Mouse (Mus musculus): Measurements from ENCODE around the gene Gm9958. TPM values are rescaled to one million over a fixed set of nuclear protein-coding genes. Genes with fewer than 3 reads are reported as not detected.

The Gm9958 gene
- 1.3 TPM for polyA plus RNA-seq (2017; shearing (Covaris generic))

DNA sequence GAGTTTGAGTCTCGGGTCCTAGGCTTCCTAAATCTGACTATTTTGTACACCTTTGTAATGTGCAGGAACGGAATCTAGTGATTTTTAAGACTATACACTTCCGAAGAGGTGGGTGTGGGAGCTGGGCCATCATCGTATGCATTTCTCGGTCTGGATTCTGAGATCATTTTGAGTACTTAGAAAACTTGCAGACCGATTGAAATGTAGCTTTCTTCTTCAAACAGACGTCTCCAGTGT is at the start of gene Gm9958:
Gene Gm9958 (plus strand): TSS at position 138 of the 237 bp plus-strand sequence.

GRCm38 (mm10) chr5:90366121-90367066 is 610 bp upstream of the Gm9958 start, which contains the start of gene Ankrd17:
Gene Ankrd17, minus strand, starts transcription at chr5:90366577.

Other genes starting within 250 kb of the Gm9958 start
- 23.9 TPM for gene Cox18, start 143.2 kb upstream of the Gm9958 start, polyA plus RNA-seq (2017; shearing (Covaris generic))
- gene Ankrd17, start 627 bp upstream of the Gm9958 start, polyA plus RNA-seq (2017; shearing (Covaris generic)), result 23.4 TPM
- gene Alb, start 93.7 kb downstream of the Gm9958 start, polyA plus RNA-seq (2017; shearing (Covaris generic)), result not detected
- 5.0 TPM for gene Afp, start 123.5 kb downstream of the Gm9958 start, polyA plus RNA-seq (2017; shearing (Covaris generic))
- gene Afm, start 151.7 kb downstream of the Gm9958 start, polyA plus RNA-seq (2017; shearing (Covaris generic)), result not detected
- not detected for gene 5830473C10Rik, start 193.9 kb downstream of the Gm9958 start, polyA plus RNA-seq (2017; shearing (Covaris generic))